Mouse (Mus musculus) megakaryocyte, adult 5-6 weeks (primary cell): Measurements from ENCODE around the gene Gm21970. TPM values are rescaled to one million over a fixed set of nuclear protein-coding genes. Genes with fewer than 3 reads are reported as not detected.

Experiments used
- ATAC-seq: 2 replicates; pipeline ENCODE4 v1.8.0; 2016; ENCODE audit warnings: mild to moderate bottlenecking, inconsistent platforms; ENCODE audit not compliant: poor library complexity, severe bottlenecking
- total RNA-seq, 2 experiments: library from RNA; stranded (forward) in 1 of 2; stranded (reverse) in 1 of 2; fragments of 153-499, 151-499 nt in 1 of 2; fragments of 221-1000, 200-1000 nt in 1 of 2; gene quantifications; 2 replicates each; pipeline versions ENCODE4 v1.2.3 to v1.2.4; 2015 to 2017

Gene Gm21970
- 0.29 TPM in 1 of 2 replicates, not detected in the other for total RNA-seq (2015)
- not detected in 2 replicates for total RNA-seq (2017)

GRCm38 (mm10) chr16:91391421-91391820, at the start of gene Gm21970:
Gene Gm21970 (plus strand): TSS chr16:91391721.
- no peak for ATAC-seq

GRCm38 (mm10) chr16:91346491-91346890, 45.0 kb upstream of the Gm21970 start:
- ATAC-seq = no peak

- peak; percentile 51; the same call in 1 of the 2 replicates for ATAC-seq
Observed at GRCm38 (mm10) chr16:91347491-91348263, 43.8 kb upstream of the Gm21970 start.

GRCm38 (mm10) chr16:91348264-91348565, 43.3 kb upstream of the Gm21970 start:
- no peak for ATAC-seq

- no peak for ATAC-seq
Observed at GRCm38 (mm10) chr16:91348588-91349330, 42.8 kb upstream of the Gm21970 start.

GRCm38 (mm10) chr16:91352084-91352562, 39.4 kb upstream of the Gm21970 start:
- peak; percentile 23 for ATAC-seq

GRCm38 (mm10) chr16:91352749-91353148, 38.8 kb upstream of the Gm21970 start:
- peak; percentile 13 for ATAC-seq

GRCm38 (mm10) chr16:91353177-91353576, 38.3 kb upstream of the Gm21970 start:
- ATAC-seq = no peak

GRCm38 (mm10) chr16:91353638-91354037, 37.9 kb upstream of the Gm21970 start:
- no peak for ATAC-seq

- ATAC-seq = peak; percentile 71
Observed at GRCm38 (mm10) chr16:91354599-91354998, 36.9 kb upstream of the Gm21970 start.

- peak; percentile 74 for ATAC-seq
Observed at GRCm38 (mm10) chr16:91355160-91355559, 36.4 kb upstream of the Gm21970 start.

GRCm38 (mm10) chr16:91356760-91357525, 34.6 kb upstream of the Gm21970 start:
- ATAC-seq = no peak

- ATAC-seq = no peak
Observed at GRCm38 (mm10) chr16:91357526-91357900, 34.0 kb upstream of the Gm21970 start.

GRCm38 (mm10) chr16:91358555-91358954, 33.0 kb upstream of the Gm21970 start:
- peak; percentile 22 for ATAC-seq

GRCm38 (mm10) chr16:91359531-91359930, 32.0 kb upstream of the Gm21970 start:
- ATAC-seq = no peak

GRCm38 (mm10) chr16:91360162-91360561, 31.4 kb upstream of the Gm21970 start:
- ATAC-seq = no peak

- ATAC-seq = no peak
Observed at GRCm38 (mm10) chr16:91362006-91362405, 29.5 kb upstream of the Gm21970 start.

GRCm38 (mm10) chr16:91362616-91363272, 28.8 kb upstream of the Gm21970 start:
- ATAC-seq = no peak

- ATAC-seq = no peak
Observed at GRCm38 (mm10) chr16:91363483-91363882, 28.0 kb upstream of the Gm21970 start.

- peak; percentile 91 for ATAC-seq
Observed at GRCm38 (mm10) chr16:91366567-91366966, 25.0 kb upstream of the Gm21970 start.

GRCm38 (mm10) chr16:91367066-91367465, 24.5 kb upstream of the Gm21970 start:
- ATAC-seq = peak; percentile 86
